In genomic region chr10:78670121-78670520, GRCm38 (mm10) we compare ENCODE assay signal across 14 mouse cellular contexts. TPM values are rescaled to one million over a fixed set of nuclear protein-coding genes. Genes with fewer than 3 reads are reported as not detected.
"Had no signal": no experiment of that assay in that cellular context is flagged by ENCODE, and none has a peak within 500 bp of the region (broad histone marks: within the 10 kb centered on the region; RNA-seq: fewer than 3 reads in every experiment).

No protein-coding gene starts in this region.

RNA-seq across cellular contexts. Expression of gene Casp14, which starts 48.0 kb away (rescaled TPM):
- polyA plus RNA-seq: lung, embryonic 14.5 days; lung, embryonic 16.5 days; midbrain, embryonic 11.5 days; midbrain, embryonic 13.5 days; midbrain, embryonic 15.5 days; midbrain, postnatal 0 days; neural tube, embryonic 12.5 days; neural tube, embryonic 14.5 days; spleen, adult 2 months; testis, adult 2 months; urinary bladder, adult 2 months had no signal

RNA-seq across cellular contexts. Expression of gene Olfr1357, which starts 52.2 kb away (rescaled TPM):
- polyA plus RNA-seq: lung, embryonic 14.5 days; lung, embryonic 16.5 days; midbrain, embryonic 11.5 days; midbrain, embryonic 13.5 days; midbrain, embryonic 15.5 days; midbrain, postnatal 0 days; neural tube, embryonic 12.5 days; neural tube, embryonic 14.5 days; spleen, adult 2 months; stomach, embryonic 15.5 days; stomach, postnatal 0 days; testis, adult 2 months; thymus, adult 2 months; urinary bladder, adult 2 months had no signal
